Mouse (Mus musculus) heart, adult 2 months (tissue): ENCODE results near the gene Ctbs.

Source experiments
- CTCF ChIP-seq: fragments of 200-600 bp; IDR thresholded peaks from 2 replicates; pipeline ENCODE4 v1.8.1; 2022; ENCODE audit warnings: antibody characterized with exemption, mild to moderate bottlenecking, moderate library complexity
- POLR2A ChIP-seq: fragments of 200-500 bp; IDR thresholded peaks from 2 replicates; pipeline ENCODE4 v1.6.1; 2011; ENCODE audit warnings: mild to moderate bottlenecking, low read depth, low read length, control low read depth; ENCODE audit not compliant: insufficient read depth

DNA sequence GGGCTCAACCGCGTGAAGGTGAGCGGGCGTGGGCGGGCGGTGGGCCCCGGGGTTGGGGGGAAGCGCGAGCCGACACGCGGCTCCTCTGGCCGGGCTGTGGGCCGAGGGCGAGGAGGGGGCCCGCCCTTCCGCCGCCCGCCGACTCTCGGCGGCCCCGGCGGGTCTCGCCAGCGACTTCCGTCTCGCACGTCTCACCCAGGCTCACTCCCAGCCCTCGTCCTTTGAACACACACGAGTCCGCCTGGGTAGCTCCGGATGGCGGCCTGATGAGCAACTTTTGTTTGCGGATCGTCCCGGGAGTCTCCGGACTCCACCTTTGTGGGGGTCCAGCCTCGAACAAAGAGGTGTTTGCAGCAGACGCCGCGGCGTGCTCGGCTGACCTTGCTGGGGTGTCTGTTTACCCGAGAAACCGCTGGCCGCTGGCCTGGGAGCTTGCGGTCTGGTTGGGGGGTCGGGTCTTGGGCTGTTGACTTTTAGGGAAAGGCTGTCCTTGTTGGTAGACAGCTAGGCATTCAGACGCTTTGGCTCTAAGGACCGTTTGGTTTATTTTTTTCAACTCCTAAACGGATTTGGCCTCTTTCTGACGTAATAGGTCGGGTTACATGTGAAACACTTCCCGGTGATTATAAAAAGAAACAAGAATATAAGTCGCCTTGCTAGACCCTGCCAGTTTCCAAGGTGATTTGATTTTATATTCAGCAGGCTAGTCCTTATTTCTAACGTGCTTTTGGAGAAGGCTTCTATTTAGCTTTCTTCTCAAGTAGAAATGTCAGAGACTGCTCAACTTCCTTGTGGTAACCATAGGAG, 50.6 kb downstream of the Ctbs start:
- TF ChIP-seq POLR2A (peak; percentile 10; the same call in 1 of the 2 replicates), CTCF (no peak)
